Mouse (Mus musculus) stomach, embryonic 16.5 days (tissue): ENCODE data around the gene Uqcrfs1. TPM values are rescaled to one million over a fixed set of nuclear protein-coding genes. Genes with fewer than 3 reads are reported as not detected.
A peak's percentile ranks its signal among the peaks of the same experiment; 100 is the strongest.

Experiments used
- ATAC-seq: fragments of 200-750 bp; cut with Nextera tagmentation; 2 replicates; pipeline ENCODE4 v1.8.0; 2017; ENCODE audit warnings: moderate number of reproducible peaks, moderate TSS enrichment; ENCODE audit not compliant: insufficient read depth, low FRiP score
- H3K27ac ChIP-seq: fragments of 300-500 bp; sonication (generic); 2 replicates; pipeline ENCODE4 v1.5.1; 2014; ENCODE audit warnings: low read length
- H3K27me3 ChIP-seq: fragments of 300-500 bp; sonication (generic); 2 replicates; pipeline ENCODE4 v1.6.1; 2014; ENCODE audit warnings: low read length, control low read depth, mixed read lengths; ENCODE audit not compliant: control insufficient read depth, insufficient read depth
- H3K36me3 ChIP-seq: fragments of 300-500 bp; sonication (generic); 2 replicates; pipeline ENCODE4 v1.6.1; 2014; ENCODE audit warnings: low read length; ENCODE audit not compliant: control insufficient read depth, insufficient read depth
- H3K4me1 ChIP-seq: fragments of 300-500 bp; sonication (generic); 2 replicates; pipeline ENCODE4 v1.6.1; 2014; ENCODE audit warnings: low read length, control low read depth, mixed read lengths; ENCODE audit not compliant: control insufficient read depth, insufficient read depth
- H3K4me2 ChIP-seq: fragments of 300-500 bp; sonication (generic); 2 replicates; pipeline ENCODE4 v1.6.1; 2014; ENCODE audit warnings: low read depth, low read length, mixed read lengths
- H3K4me3 ChIP-seq: fragments of 300-500 bp; sonication (generic); replicated peaks from 2 replicates; pipeline ENCODE4 v1.5.1; 2014; ENCODE audit warnings: mild to moderate bottlenecking, low read length
- H3K9ac ChIP-seq: fragments of 300-500 bp; sonication (generic); 2 replicates; pipeline ENCODE4 v1.6.1; 2014; ENCODE audit warnings: low read length
- H3K9me3 ChIP-seq: fragments of 300-500 bp; sonication (generic); replicated peaks from 2 replicates; pipeline ENCODE4 v1.6.1; 2016; ENCODE audit warnings: low read length, control low read depth; ENCODE audit not compliant: control insufficient read depth
- WGBS: fragments of 180-500 bp; shearing (Covaris S2); extraction: QIAGEN DNeasy Blood & Tissue Kit; methylation state at CpG from one replicate; pipeline ENCODE4 v1.1.7; 2014; 5-methylcytosine and 5-hydroxymethylcytosine counted together
- polyA plus RNA-seq: library from polyadenylated mRNA; unstranded; fragments of >200 nt; fragmentation: Nextera tagmentation; extraction: Ambion mirVana; gene quantifications from 2 replicates; pipeline ENCODE4 v1.2.1, GENCODE M21; 2015

Uqcrfs1 gene
- 247 and 268 TPM in 2 replicates for polyA plus RNA-seq

DNA sequence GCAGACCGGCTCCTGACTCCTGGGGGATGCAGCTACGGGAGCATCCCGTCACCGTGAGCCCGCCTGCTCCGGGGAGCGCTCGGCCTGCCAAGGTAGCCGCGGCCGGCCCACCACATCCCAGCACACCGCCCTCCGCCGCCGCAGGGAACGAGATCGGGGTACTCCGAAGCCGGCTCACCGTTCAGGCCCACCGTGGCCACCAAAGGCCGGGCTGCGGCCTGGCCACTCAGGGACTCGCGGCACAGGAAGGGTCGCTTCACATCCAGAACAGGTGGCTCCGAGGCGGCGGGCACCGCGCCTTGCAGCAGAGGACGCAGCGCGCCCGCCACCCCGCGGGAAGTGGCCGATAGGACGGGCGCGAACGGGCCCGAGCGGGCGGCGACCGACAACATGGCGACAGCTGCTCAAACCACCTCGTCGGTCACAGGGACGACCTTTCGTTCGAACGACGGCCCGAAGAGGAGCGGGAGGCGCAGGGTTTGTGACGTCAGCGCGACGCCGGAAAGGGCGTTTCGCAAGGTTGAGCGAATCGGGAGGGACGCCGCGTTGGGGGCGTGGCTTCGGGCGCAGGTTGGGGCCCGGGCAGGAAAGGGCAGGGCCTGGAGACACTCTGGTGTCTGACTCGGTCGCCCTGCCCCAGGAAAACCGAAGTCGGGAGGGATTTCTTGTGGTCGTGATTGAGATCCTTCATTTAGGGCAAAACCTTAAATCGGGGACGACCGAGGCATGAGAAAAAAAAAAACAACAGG is at the start of gene Uqcrfs1:
Gene Uqcrfs1 (minus strand): TSS at position 507 of the 749 bp plus-strand sequence.
- under 1% methylated on average over 82 of the region's 82 CpGs for WGBS
- no peaks in the 10 kb centered on the region for H3K9me3 ChIP-seq
- H3K4me1 ChIP-seq, result peaks cover 15% of the 10 kb centered on the region
- peaks cover 4% of the 10 kb centered on the region; the same call in 1 of the 2 replicates for H3K36me3 ChIP-seq
- H3K27me3 ChIP-seq, result no peaks in the 10 kb centered on the region
- peak within 1 kb of the TSS; percentile 82 for H3K27ac ChIP-seq
- peak within 1 kb of the TSS; percentile 97 for H3K9ac ChIP-seq
- H3K4me3 ChIP-seq, result peak within 1 kb of the TSS; percentile 100
- peak within 1 kb of the TSS; percentile 66 for H3K4me2 ChIP-seq
- peak; percentile 99 for ATAC-seq

DNA sequence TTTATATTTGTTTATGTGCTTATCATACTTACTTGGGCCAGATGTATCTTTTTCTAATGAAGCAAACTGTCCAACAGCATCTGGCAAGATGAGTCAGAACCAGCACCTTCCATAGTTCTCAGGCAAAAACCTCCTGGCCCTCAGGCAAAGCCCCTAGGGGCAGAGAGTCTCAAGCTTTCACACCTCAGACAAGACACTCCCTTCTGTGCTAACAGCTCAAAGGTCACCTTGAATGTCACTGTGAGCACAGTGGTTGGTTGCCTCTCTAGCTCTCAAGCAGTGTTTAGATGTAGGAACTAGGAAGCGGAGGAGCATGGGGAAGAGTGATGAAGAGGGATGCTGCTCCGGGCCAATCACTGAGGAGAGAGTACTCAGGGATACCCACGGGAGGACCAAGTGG is 40.6 kb upstream of the Uqcrfs1 start:
- no peaks in the 10 kb centered on the region for H3K4me1 ChIP-seq
- no peak overlapping the region for H3K9ac ChIP-seq
- H3K4me2 ChIP-seq, result no peak overlapping the region
- H3K9me3 ChIP-seq, result no peaks in the 10 kb centered on the region
- H3K27me3 ChIP-seq, result no peaks in the 10 kb centered on the region
- no peak overlapping the region for H3K4me3 ChIP-seq
- no peaks in the 10 kb centered on the region for H3K36me3 ChIP-seq
- H3K27ac ChIP-seq, result no peak overlapping the region
- no peak for ATAC-seq
- 84% methylated on average over 3 of the region's 3 CpGs for WGBS

DNA sequence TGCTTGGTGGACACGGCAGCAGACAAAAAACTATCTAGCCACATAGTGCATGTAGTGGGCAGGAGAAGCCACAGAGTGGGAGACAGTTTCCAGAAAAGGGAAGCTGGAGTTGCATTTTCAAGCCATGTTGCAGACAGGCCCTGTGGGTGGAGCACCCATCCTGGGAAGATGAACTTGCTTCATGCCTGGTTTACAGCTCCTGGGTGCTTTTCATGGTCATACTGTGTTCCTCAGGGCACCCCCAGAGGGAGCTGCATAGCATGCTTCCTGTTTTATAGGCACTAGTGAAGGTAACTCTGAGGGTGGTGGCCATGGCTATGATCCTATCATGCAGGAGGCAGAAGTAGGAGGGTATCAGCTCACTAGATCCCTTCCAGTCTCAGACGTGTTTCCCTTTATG is 37.4 kb upstream of the Uqcrfs1 start:
- Histone ChIP-seq H3K4me1 (no peaks in the 10 kb centered on the region), H3K9me3 (no peaks in the 10 kb centered on the region), H3K4me3 (no peak overlapping the region), H3K9ac (no peak overlapping the region), H3K4me2 (no peak overlapping the region), H3K36me3 (no peaks in the 10 kb centered on the region), H3K27ac (no peak overlapping the region), H3K27me3 (no peaks in the 10 kb centered on the region)
- ATAC-seq, result no peak
- 60% methylated on average over 2 of the region's 2 CpGs for WGBS

DNA sequence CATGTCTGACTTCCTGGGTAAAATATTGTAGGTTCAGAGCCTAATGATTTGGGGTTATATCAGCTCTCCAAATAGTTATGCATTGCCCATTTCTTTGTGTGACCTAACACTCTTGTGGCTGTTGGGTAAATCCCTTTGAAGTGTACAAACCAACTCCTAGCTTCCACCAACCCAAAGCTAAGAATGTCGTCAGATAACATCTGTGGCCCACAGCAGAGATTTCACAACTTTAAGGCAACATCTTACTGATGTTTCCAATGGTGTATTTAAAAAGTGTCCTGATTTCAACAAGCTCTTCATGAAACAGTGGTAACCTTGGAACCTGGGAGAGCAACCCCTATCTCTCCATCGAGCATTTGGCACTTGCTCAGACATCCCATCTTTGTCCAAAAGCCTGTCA is 33.6 kb upstream of the Uqcrfs1 start:
- ATAC-seq, result no peak
- H3K4me1 ChIP-seq, result no peaks in the 10 kb centered on the region
- H3K36me3 ChIP-seq, result no peaks in the 10 kb centered on the region
- H3K9ac ChIP-seq, result no peak overlapping the region
- H3K27me3 ChIP-seq, result no peaks in the 10 kb centered on the region
- H3K27ac ChIP-seq, result no peak overlapping the region
- H3K9me3 ChIP-seq, result no peaks in the 10 kb centered on the region
- WGBS, result 60% methylated on average over 2 of the region's 2 CpGs
- no peak overlapping the region for H3K4me2 ChIP-seq
- H3K4me3 ChIP-seq, result no peak overlapping the region

DNA sequence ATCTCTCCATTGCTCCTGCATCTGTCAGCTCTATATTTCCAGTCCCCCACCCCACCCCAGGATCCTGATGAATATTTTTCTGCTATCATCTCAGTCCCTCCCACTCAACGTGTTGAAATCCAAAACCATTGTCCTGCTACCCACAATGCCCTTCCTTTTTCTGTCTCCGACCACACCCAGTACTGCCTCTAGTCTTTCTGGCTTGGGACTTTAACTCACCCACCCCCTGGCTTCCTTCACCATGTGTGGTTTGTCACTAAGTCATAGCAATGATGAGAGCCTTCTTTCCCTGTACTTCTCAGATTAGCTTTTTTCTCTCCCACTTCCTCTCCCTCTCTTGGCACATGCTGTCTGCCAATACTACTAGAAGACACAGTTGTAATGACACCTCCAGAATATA is 31.7 kb upstream of the Uqcrfs1 start:
- WGBS, result 65% methylated on average over 2 of the region's 2 CpGs
- no peaks in the 10 kb centered on the region for H3K9me3 ChIP-seq
- H3K4me3 ChIP-seq, result no peak overlapping the region
- H3K9ac ChIP-seq, result no peak overlapping the region
- H3K27ac ChIP-seq, result no peak overlapping the region
- ATAC-seq, result no peak
- no peak overlapping the region for H3K4me2 ChIP-seq
- no peaks in the 10 kb centered on the region for H3K36me3 ChIP-seq
- H3K27me3 ChIP-seq, result no peaks in the 10 kb centered on the region
- H3K4me1 ChIP-seq, result no peaks in the 10 kb centered on the region

DNA sequence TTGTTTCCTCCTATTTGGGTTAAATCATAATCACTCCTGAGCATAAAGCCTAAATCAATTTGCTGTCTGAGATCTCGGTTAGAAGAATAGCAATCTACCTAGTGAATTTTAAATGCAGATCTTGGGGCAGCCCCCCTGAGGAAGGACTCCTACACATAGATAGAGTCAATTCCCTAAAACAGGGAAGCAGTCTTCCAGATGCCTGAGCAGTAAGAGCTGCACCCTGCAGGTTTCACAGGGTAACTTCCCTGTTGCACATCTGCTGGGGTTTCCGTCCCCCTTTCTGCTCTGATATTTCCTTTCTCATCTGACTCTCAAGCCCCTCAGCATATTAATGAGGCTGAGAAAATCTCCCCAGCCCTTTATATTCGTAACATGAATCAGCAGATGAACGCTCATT is 27.8 kb upstream of the Uqcrfs1 start:
- H3K9me3 ChIP-seq, result no peaks in the 10 kb centered on the region
- no peak overlapping the region for H3K27ac ChIP-seq
- 73% methylated on average over 4 of the region's 4 CpGs for WGBS
- no peaks in the 10 kb centered on the region for H3K27me3 ChIP-seq
- no peak overlapping the region for H3K4me2 ChIP-seq
- no peak overlapping the region for H3K4me3 ChIP-seq
- no peaks in the 10 kb centered on the region for H3K4me1 ChIP-seq
- ATAC-seq, result no peak
- no peaks in the 10 kb centered on the region for H3K36me3 ChIP-seq
- no peak overlapping the region for H3K9ac ChIP-seq

DNA sequence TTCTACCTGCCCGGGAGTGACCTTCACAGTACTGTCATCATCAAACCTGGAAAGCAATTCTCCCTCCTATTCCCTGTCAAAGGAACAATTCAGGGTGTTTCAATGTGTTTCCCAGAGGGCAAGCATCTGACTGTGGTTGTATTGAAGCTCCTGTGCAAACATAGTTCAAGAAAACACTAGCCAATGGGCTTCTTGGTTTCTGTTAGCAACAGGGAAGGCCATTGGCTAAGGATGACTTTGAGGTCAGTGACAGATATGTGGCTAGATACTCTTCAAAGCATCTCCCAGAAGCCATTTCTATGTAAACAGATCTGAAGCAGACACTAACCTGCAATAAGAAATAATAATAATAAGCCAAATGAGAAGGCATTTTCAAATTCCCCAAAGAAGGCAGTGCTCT is 25.0 kb upstream of the Uqcrfs1 start:
- no peak for ATAC-seq
- Histone ChIP-seq H3K27ac (no peak overlapping the region), H3K9me3 (no peaks in the 10 kb centered on the region), H3K4me1 (no peaks in the 10 kb centered on the region), H3K4me2 (no peak overlapping the region), H3K9ac (no peak overlapping the region), H3K27me3 (no peaks in the 10 kb centered on the region), H3K4me3 (no peak overlapping the region), H3K36me3 (no peaks in the 10 kb centered on the region)
- WGBS, result 78% methylated on average over 1 of the region's 1 CpGs

DNA sequence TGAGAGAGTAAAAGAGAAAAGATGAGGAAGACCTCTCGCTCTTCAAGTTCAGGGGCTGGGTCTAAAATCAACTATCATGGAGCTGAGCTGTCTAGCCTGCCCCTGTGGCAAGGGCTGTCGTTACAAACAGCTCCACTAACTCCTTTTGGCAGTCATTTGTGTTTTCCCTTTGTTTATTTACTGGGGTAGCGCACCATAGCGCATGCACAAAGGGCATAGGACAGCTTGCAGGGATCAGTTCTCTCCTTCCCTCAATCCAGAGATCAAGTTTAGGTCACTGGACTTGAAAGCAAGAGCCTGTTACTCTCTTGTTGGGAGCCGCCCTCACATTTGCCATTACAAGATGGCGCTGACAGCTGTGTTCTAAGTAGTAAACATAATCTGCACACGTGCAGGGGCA is 22.4 kb upstream of the Uqcrfs1 start:
- H3K9ac ChIP-seq, result no peak overlapping the region
- no peaks in the 10 kb centered on the region for H3K36me3 ChIP-seq
- H3K9me3 ChIP-seq, result no peaks in the 10 kb centered on the region
- ATAC-seq, result no peak
- H3K4me2 ChIP-seq, result no peak overlapping the region
- H3K27ac ChIP-seq, result no peak overlapping the region
- 78% methylated on average over 7 of the region's 7 CpGs for WGBS
- no peak overlapping the region for H3K4me3 ChIP-seq
- H3K27me3 ChIP-seq, result no peaks in the 10 kb centered on the region
- no peaks in the 10 kb centered on the region for H3K4me1 ChIP-seq

DNA sequence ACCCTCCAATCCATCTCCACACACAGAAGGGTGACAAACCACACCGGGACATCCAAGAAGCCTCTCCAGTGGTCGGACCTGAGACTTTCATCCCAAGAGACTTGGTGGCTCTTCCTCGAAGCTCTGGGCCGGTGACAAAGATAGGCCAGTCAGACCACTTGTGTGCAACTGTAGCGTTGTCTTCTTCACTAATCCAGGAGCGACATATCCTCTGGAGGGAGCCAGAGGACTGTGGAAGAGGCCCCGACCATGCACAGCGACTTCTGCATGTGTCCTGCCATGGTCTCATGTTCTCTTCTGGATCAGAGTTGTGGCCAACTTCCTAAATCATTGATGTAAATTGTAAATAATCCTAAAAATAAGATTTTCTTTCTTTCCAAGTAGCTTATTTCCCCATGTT is 21.6 kb upstream of the Uqcrfs1 start:
- 59% methylated on average over 8 of the region's 8 CpGs for WGBS
- no peaks in the 10 kb centered on the region for H3K4me1 ChIP-seq
- H3K9me3 ChIP-seq, result no peaks in the 10 kb centered on the region

More for the DNA sequence above, 21.6 kb upstream of the Uqcrfs1 start:
- H3K9ac ChIP-seq, result no peak overlapping the region
- H3K4me3 ChIP-seq, result no peak overlapping the region
- no peak for ATAC-seq
- H3K27ac ChIP-seq, result no peak overlapping the region
- no peak overlapping the region for H3K4me2 ChIP-seq
- H3K36me3 ChIP-seq, result no peaks in the 10 kb centered on the region
- H3K27me3 ChIP-seq, result no peaks in the 10 kb centered on the region
